Mouse (Mus musculus) hindbrain, embryonic 12.5 days (tissue): Measurements from ENCODE around the gene Eif4e2. TPM values are rescaled to one million over a fixed set of nuclear protein-coding genes. Genes with fewer than 3 reads are reported as not detected.

Experiments
- ATAC-seq: fragments of 200-750 bp; cut with Nextera tagmentation; 2 replicates; pipeline ENCODE4 v1.8.0; 2017; ENCODE audit warnings: moderate TSS enrichment; ENCODE audit not compliant: low FRiP score
- H3K27ac ChIP-seq: fragments of 300-500 bp; sonication (generic); 2 replicates; pipeline ENCODE4 v1.5.1; 2016; ENCODE audit warnings: mild to moderate bottlenecking
- H3K27me3 ChIP-seq: fragments of 300-500 bp; sonication (generic); 2 replicates; pipeline ENCODE4 v1.6.1; 2016; ENCODE audit warnings: mild to moderate bottlenecking
- H3K36me3 ChIP-seq: fragments of 300-500 bp; sonication (generic); 2 replicates; pipeline ENCODE4 v1.6.1; 2016; ENCODE audit warnings: mild to moderate bottlenecking
- H3K4me1 ChIP-seq: fragments of 300-500 bp; sonication (generic); 2 replicates; pipeline ENCODE4 v1.6.1; 2016
- H3K4me2 ChIP-seq: fragments of 300-500 bp; sonication (generic); replicated peaks from 2 replicates; pipeline ENCODE4 v1.6.1; 2016; ENCODE audit warnings: mild to moderate bottlenecking
- H3K4me3 ChIP-seq: fragments of 300-500 bp; sonication (generic); 2 replicates; pipeline ENCODE4 v1.5.1; 2016; ENCODE audit warnings: mild to moderate bottlenecking
- H3K9ac ChIP-seq: fragments of 300-500 bp; sonication (generic); 2 replicates; pipeline ENCODE4 v1.6.1; 2016; ENCODE audit warnings: mild to moderate bottlenecking, moderate library complexity
- H3K9me3 ChIP-seq: fragments of 300-500 bp; sonication (generic); replicated peaks from 2 replicates; pipeline ENCODE4 v1.6.1; 2016; ENCODE audit warnings: mild to moderate bottlenecking
- WGBS: fragments of 180-500 bp; shearing (Covaris S2); methylation state at CpG from one replicate; pipeline ENCODE4 v1.1.7; 2016; 5-methylcytosine and 5-hydroxymethylcytosine counted together
- polyA plus RNA-seq: library from polyadenylated mRNA; unstranded; fragments of >200 nt; fragmentation: Nextera tagmentation; extraction: Ambion mirVana; gene quantifications from 2 replicates; pipeline ENCODE4 v1.2.1, GENCODE M21; 2016

Eif4e2 gene
- polyA plus RNA-seq, 1 experiment from 2014 or later = 150 TPM

DNA sequence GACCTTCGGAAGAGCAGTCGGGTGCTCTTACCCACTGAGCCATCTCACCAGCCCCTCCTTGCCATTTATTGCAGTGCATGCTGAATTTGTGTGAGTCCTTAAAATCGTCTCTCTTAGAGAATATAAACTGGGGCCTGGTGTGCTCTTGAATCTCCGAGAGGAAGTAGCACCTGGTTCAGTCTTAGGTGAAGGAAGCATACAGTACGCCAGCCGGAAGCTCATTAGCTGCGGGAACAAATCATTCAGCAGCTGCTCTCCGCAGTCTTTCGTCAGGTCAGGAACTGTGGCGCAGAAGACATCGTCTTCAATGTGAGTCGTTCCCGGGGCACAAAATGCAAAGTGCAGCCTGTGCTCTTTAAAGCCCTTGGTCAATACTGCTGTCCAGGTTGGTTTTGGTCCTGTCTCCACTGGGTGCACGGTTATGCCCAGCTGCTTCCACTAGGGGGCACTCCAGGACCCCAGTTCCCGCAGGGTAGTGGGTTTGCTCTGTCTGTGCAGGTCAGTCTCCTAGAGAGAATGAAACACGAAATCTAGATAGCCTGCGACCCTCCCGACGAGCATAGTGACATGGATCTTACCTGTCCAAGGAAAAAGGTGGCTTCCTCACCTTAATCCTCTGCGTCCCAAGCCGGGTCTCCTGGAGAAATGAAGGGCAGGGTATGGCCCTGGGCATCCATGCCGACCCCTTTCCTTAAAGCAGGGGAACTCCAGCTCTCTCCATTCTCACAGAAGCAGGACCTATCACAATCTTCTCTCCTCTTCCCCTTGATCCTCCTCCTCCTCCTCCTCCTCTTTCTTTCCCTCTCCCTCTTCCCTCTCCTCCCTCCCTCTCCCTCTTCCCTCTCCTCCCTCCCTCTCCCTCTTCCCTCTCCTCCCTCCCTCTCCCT, 32.5 kb downstream of the Eif4e2 start:
- Histone ChIP-seq H3K4me3 (no peak overlapping the region), H3K9ac (no peak overlapping the region), H3K36me3 (no peaks in the 10 kb centered on the region), H3K4me1 (no peaks in the 10 kb centered on the region), H3K9me3 (no peaks in the 10 kb centered on the region), H3K4me2 (peak overlapping the region; percentile 34), H3K27ac (no peak overlapping the region), H3K27me3 (no peaks in the 10 kb centered on the region)
- 32% methylated on average over 22 of the region's 22 CpGs for WGBS
- peak; percentile 85 for ATAC-seq

DNA sequence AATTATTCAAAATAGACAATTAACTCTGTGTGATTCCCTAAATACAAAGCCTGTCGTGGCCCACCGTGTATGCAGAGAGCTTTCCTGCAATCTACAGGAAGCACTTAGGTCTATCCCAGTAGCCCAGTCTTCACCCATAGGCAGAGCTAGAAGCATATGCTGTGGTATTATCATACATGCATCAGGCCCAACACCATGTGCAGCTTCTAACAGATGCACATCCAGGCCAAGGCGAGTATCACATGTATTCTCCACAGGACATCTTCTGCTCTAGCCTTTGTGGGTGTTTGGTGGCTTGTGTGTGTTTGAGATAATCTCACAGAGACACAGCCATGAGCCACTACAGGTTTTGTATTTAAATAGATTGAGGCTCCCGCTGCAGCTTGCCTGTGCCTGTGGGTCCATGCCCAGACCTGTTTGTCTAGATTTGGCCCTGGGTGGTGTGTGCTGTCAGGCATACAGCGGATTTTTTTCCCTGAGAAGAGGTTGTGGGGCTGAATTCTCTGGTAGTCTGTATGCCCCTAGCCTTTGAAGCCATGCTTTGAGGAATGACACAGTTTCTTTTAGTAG, 38.4 kb downstream of the Eif4e2 start:
- ATAC-seq = no peak
- H3K27me3 ChIP-seq = no peaks in the 10 kb centered on the region
- no peaks in the 10 kb centered on the region for H3K9me3 ChIP-seq
- no peaks in the 10 kb centered on the region for H3K36me3 ChIP-seq
- H3K9ac ChIP-seq = no peak overlapping the region
- H3K4me2 ChIP-seq = no peak overlapping the region
- no peak overlapping the region for H3K27ac ChIP-seq
- H3K4me3 ChIP-seq = no peak overlapping the region
- H3K4me1 ChIP-seq = no peaks in the 10 kb centered on the region
- WGBS = 60% methylated on average over 5 of the region's 5 CpGs

DNA sequence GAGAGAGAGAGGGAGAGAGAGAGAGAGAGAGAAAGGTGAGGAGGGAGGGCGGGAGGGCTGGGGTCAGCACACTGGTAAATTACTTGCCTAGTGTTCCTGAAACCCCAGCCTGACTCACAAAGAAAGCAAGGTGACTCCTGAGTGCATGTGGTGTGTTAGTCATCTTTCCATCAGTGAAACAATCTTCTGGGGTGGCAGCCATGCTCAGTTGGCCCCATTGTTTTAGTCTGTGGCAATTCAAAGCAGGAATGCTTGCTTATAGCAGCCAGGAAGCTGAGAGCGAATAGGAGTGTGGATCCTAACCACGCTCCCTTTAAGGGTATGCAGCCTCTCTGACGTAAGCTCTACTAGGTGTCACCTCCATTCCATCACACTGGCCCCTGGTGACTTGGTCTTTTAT, 41.5 kb downstream of the Eif4e2 start:
- no peak overlapping the region for H3K4me2 ChIP-seq
- no peaks in the 10 kb centered on the region for H3K9me3 ChIP-seq
- WGBS = 69% methylated on average over 3 of the region's 4 CpGs
- no peak for ATAC-seq
- no peak overlapping the region for H3K9ac ChIP-seq
- no peaks in the 10 kb centered on the region for H3K36me3 ChIP-seq
- no peak overlapping the region for H3K27ac ChIP-seq
- H3K4me3 ChIP-seq = no peak overlapping the region
- H3K27me3 ChIP-seq = peaks cover 24% of the 10 kb centered on the region
- no peaks in the 10 kb centered on the region for H3K4me1 ChIP-seq

DNA sequence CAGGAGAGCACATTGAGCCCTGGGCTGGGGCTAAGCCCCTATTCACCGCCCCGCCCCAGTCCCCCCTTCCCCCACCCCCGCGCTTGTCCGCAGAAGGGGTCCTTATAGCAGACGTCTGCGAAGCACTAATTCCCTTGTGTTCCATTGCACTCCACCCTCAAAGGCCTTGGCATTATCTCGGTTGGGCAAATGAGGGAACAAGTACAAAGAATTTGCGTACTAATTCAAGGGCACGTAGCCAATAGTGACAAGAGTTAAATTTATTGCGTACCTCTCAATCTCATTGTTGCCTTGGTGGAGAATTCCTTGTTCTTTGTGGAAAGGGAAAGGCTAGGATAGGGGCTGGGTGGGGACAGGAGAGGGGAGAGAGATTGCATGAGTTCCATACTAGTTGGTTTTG, 44.0 kb downstream of the Eif4e2 start:
- 15% methylated on average over 11 of the region's 11 CpGs for WGBS
- Histone ChIP-seq H3K4me1 (no peaks in the 10 kb centered on the region), H3K36me3 (no peaks in the 10 kb centered on the region), H3K27me3 (peaks cover 48% of the 10 kb centered on the region), H3K27ac (no peak overlapping the region), H3K4me2 (no peak overlapping the region), H3K9me3 (no peaks in the 10 kb centered on the region), H3K9ac (no peak overlapping the region), H3K4me3 (no peak overlapping the region)
- no peak for ATAC-seq

DNA sequence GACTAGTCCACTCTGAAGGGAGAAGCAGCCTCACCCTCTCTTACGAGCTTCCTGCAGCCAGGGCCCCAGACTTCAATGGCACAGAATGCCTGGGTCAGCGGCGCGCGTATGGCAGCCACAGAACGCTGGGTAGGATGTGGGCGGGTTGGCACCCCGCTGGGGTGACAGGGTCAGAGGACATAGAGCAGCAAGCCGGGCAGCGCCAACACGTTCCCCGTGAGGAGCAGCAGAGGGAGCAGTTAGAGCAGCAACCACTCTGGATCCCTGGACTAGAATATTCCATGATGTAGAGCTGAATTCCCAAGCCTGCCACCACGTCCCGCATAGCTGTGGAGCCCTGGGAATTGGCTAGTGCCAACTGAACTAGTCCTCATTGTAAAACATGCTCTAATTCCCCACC, 44.8 kb downstream of the Eif4e2 start:
- H3K4me2 ChIP-seq = no peak overlapping the region
- no peak for ATAC-seq

DNA sequence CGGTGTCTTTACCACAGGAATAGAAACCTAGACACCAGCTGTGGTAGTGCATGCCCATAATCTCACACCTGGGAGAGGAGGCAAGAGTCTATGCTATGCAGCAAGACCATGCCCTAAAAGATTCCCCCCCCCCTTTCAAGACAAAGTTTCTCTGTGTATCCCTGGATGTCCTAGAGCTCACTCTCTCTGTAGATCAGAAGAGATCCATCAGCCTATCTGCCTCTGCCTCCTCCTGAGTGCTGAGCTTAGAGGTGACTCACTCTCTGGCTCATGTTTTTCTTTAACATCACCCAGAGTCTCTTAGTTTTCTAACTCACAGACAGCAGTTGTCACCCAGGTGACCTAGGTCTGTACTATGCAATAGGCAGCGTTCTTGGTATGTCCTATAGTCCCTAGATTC, 45.6 kb downstream of the Eif4e2 start:
- H3K4me3 ChIP-seq = no peak overlapping the region
- no peak overlapping the region for H3K27ac ChIP-seq
- H3K4me1 ChIP-seq = peaks cover 13% of the 10 kb centered on the region
- 86% methylated on average over 2 of the region's 2 CpGs for WGBS
- no peak overlapping the region for H3K4me2 ChIP-seq
- H3K9me3 ChIP-seq = no peaks in the 10 kb centered on the region
- ATAC-seq = no peak
- H3K9ac ChIP-seq = no peak overlapping the region
- peaks cover 64% of the 10 kb centered on the region for H3K27me3 ChIP-seq
- no peaks in the 10 kb centered on the region for H3K36me3 ChIP-seq

More for the DNA sequence above, 44.8 kb downstream of the Eif4e2 start:
- Histone ChIP-seq H3K9ac (no peak overlapping the region), H3K4me1 (peaks cover 6% of the 10 kb centered on the region), H3K27ac (no peak overlapping the region), H3K36me3 (no peaks in the 10 kb centered on the region), H3K27me3 (peaks cover 56% of the 10 kb centered on the region), H3K9me3 (no peaks in the 10 kb centered on the region), H3K4me3 (no peak overlapping the region)
- 8% methylated on average over 14 of the region's 14 CpGs for WGBS

DNA sequence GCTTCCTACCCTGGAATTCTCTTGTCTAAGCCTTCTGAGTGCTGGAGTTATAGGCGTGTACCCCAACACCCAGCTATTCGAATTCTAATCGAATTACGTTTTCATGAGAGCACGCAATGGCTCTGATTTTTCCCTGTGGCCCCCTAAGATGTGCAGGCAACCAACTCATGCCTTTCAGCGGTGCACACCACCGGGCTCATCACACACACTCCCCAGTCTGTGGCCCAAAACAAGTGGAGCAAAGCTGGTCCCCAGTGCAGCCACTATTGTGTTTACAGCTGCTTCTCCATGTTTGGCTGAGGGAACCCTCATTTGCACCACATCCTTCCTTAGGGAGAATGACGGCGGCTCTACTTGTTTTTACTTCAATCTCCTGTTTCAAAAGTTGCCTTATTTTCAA, 49.5 kb downstream of the Eif4e2 start:
- Histone ChIP-seq H3K4me1 (peaks cover 25% of the 10 kb centered on the region), H3K9me3 (no peaks in the 10 kb centered on the region), H3K9ac (no peak overlapping the region), H3K27me3 (peaks cover 92% of the 10 kb centered on the region), H3K27ac (no peak overlapping the region), H3K36me3 (no peaks in the 10 kb centered on the region), H3K4me3 (no peak overlapping the region), H3K4me2 (no peak overlapping the region)
- WGBS = 4% methylated on average over 9 of the region's 9 CpGs
- no peak for ATAC-seq

DNA sequence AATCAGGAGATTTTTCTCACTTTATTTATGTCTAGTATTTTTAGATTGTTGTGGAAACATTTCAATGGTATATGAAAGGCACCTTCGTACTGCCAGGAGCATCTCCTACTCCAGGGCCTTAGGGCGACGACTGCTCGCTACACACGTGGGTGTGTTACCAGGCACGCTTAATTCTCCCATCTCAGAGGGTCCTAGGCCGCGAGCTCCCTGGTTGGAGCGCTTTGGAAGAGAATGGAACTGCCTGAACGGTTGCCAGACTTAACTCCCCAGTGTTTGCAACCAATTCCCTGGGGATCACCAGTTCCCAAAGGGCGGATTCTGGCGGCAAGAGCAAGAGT, 50.1 kb downstream of the Eif4e2 start:
- H3K27me3 ChIP-seq = peaks cover 92% of the 10 kb centered on the region
- no peak for ATAC-seq
- no peaks in the 10 kb centered on the region for H3K36me3 ChIP-seq
- under 1% methylated on average over 12 of the region's 12 CpGs for WGBS
- peak overlapping the region; percentile 94 for H3K4me2 ChIP-seq
- H3K9me3 ChIP-seq = no peaks in the 10 kb centered on the region
- H3K4me3 ChIP-seq = peak overlapping the region; percentile 47
- peaks cover 25% of the 10 kb centered on the region for H3K4me1 ChIP-seq
- H3K27ac ChIP-seq = no peak overlapping the region
- no peak overlapping the region for H3K9ac ChIP-seq

DNA sequence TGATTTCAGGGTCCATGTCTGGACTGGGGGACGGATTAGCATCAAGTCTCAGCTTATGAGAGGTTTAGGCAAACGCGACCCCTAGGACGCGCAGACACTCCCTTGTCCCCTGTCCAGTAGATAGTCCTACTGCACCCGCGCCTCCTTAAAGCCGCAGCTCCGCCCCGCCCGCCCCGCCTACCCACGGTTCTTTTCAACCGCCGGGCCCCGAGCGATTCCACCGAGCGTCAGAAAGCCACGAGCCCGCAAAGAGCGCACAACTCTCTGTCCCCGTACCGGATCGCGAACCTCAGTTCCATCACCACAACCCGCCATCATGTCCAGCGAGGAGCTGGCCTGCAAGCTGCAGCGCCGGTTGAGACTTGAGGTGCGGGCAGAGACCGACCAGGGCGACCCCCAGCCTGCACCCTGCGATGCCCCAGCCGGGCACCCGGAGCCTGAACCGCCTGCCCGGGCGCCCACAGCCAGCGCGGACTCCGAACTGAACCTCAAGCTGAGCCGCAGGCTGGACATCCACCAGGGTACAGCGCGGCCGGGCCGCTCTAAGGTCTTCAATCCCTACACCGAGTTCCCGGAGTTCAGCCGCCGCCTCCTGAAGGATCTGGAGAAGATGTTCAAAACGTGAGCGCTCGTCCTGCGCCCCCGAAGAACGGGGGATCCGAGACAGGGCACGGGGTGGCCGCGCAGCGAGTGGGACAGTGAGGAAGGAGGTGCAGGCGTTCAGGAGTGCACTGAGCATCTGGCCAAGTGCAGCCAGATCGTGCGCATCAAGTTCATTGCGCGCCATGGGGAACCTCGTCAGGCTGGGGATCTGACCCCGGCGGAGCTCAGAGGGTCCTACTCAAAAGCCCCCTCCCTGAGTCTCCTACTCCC, 50.7 kb downstream of the Eif4e2 start, which contains the start of gene Efhd1:
Gene Efhd1 (plus strand): TSS at position 230 of the 873 bp plus-strand sequence.
- peak; percentile 61; the same call in 1 of the 2 replicates for ATAC-seq
- Histone ChIP-seq H3K4me1 (peaks cover 25% of the 10 kb centered on the region), H3K4me3 (peak within 1 kb of the TSS; percentile 47), H3K36me3 (no peaks in the 10 kb centered on the region), H3K27me3 (peaks cover 91% of the 10 kb centered on the region), H3K4me2 (peak within 1 kb of the TSS; percentile 94), H3K9ac (peak within 1 kb of the TSS; percentile 39), H3K27ac (no peak within 1 kb of the TSS), H3K9me3 (no peaks in the 10 kb centered on the region)
- under 1% methylated on average over 70 of the region's 70 CpGs for WGBS

DNA sequence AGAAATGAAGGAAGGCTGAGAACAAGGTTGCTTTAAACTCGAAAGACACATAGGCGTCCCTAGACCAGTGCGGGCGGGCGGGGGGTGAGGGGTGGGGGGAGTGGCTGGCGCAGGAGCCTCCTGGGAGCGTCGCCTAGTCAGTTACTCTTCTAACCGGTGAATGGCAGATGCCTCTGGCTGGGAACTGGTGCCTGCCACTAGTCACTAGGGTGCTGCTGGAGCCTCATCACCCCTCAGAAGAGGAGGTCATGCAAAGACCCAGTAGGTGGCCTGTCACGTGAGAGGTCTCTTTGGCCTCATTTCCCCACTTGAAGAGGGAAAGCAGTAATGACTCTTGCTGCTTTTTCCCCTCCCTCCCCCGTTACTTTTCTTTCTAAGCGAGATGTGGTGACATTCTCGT, 51.5 kb downstream of the Eif4e2 start:
- under 1% methylated on average over 13 of the region's 13 CpGs for WGBS
- Histone ChIP-seq H3K4me3 (peak overlapping the region; percentile 47), H3K4me1 (peaks cover 27% of the 10 kb centered on the region), H3K36me3 (no peaks in the 10 kb centered on the region), H3K4me2 (peak overlapping the region; percentile 94), H3K9ac (no peak overlapping the region), H3K9me3 (no peaks in the 10 kb centered on the region), H3K27ac (no peak overlapping the region), H3K27me3 (peaks cover 92% of the 10 kb centered on the region)
- ATAC-seq = no peak

DNA sequence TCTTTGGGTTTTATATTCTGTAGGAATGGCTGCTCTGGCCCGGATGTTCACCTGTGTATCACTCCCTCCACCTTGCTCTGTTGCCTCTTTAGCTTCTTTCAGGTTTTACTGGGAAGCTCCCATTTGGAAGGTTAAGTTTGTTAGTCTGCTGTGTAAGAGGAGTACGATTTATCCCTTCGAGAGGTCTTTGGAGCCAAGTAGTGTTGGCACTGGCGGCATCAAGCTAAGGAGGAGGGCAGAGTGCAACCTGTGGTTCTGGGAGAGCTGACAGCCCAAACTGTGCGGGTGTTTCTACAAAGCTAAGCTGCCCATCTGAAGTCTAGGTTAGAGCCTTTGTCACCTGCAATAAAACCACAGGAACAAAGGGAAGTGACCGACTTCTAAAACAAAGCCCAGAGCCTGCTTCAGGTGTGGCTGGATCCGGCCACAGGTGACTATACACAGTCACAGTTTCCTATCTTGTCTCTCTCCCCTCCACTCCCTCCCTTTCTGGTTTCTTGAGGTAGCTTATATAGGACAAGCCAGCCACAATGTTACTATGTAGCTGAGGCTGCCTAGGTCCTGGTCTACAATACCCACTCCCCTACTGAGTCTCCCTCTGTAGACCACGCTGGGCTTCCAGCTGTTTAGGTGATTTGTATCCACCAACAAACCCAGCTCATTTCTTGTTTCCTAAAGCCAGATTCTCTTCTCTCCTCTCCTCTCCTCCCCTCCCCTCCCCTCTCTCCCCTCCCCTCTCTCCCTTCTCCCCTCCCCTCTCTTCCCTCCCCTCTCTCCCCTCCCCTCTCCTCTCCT, 52.8 kb downstream of the Eif4e2 start:
- no peak overlapping the region for H3K27ac ChIP-seq
- peaks cover 40% of the 10 kb centered on the region for H3K4me1 ChIP-seq
- no peaks in the 10 kb centered on the region for H3K9me3 ChIP-seq
- no peak overlapping the region for H3K4me3 ChIP-seq
- no peak overlapping the region for H3K9ac ChIP-seq
- H3K36me3 ChIP-seq = no peaks in the 10 kb centered on the region
- no peak for ATAC-seq
- no peak overlapping the region for H3K4me2 ChIP-seq
- peaks cover 87% of the 10 kb centered on the region for H3K27me3 ChIP-seq
- 30% methylated on average over 8 of the region's 8 CpGs for WGBS
